Mouse (Mus musculus) midbrain, embryonic 16.5 days (tissue): ENCODE data around the gene Mbnl1. TPM values are rescaled to one million over a fixed set of nuclear protein-coding genes. Genes with fewer than 3 reads are reported as not detected.

ENCODE experiments used
- ATAC-seq: fragments of 200-750 bp; cut with Nextera tagmentation; 2 replicates; pipeline ENCODE4 v1.8.0; 2017; ENCODE audit warnings: moderate TSS enrichment
- H3K27ac ChIP-seq: fragments of 300-500 bp; sonication (generic); 2 replicates; pipeline ENCODE4 v1.5.1; 2014; ENCODE audit warnings: mild to moderate bottlenecking, low read length, mixed read lengths
- H3K27me3 ChIP-seq: fragments of 300-500 bp; sonication (generic); 2 replicates; pipeline ENCODE4 v1.6.1; 2014; ENCODE audit warnings: low read depth, low read length, mixed read lengths; ENCODE audit not compliant: control insufficient read depth, insufficient read depth
- H3K36me3 ChIP-seq: fragments of 300-500 bp; sonication (generic); 2 replicates; pipeline ENCODE4 v1.6.1; 2014; ENCODE audit warnings: mild to moderate bottlenecking, low read length, moderate library complexity, mixed read lengths; ENCODE audit not compliant: control insufficient read depth, insufficient read depth
- H3K4me1 ChIP-seq: fragments of 300-500 bp; sonication (generic); 2 replicates; pipeline ENCODE4 v1.6.1; 2014; ENCODE audit warnings: mild to moderate bottlenecking, low read length, mixed read lengths; ENCODE audit not compliant: control insufficient read depth, insufficient read depth
- H3K4me2 ChIP-seq: fragments of 300-500 bp; sonication (generic); 2 replicates; pipeline ENCODE4 v1.6.1; 2014; ENCODE audit warnings: mild to moderate bottlenecking, low read length, mixed read lengths
- H3K4me3 ChIP-seq: fragments of 300-500 bp; sonication (generic); 2 replicates; pipeline ENCODE4 v1.5.1; 2014; ENCODE audit warnings: low read depth, mild to moderate bottlenecking, low read length, moderate library complexity, mixed read lengths
- H3K9ac ChIP-seq: fragments of 300-500 bp; sonication (generic); 2 replicates; pipeline ENCODE4 v1.6.1; 2014; ENCODE audit warnings: low read depth, low read length, mixed read lengths
- H3K9me3 ChIP-seq: fragments of 300-500 bp; sonication (generic); replicated peaks from 2 replicates; pipeline ENCODE4 v1.6.1; 2014; ENCODE audit warnings: mild to moderate bottlenecking, low read length, mixed read lengths; ENCODE audit not compliant: control insufficient read depth, poor library complexity, severe bottlenecking
- WGBS: fragments of 180-500 bp; shearing (Covaris S2); extraction: QIAGEN DNeasy Blood & Tissue Kit; methylation state at CpG from one replicate; pipeline ENCODE4 v1.1.7; 2014; 5-methylcytosine and 5-hydroxymethylcytosine counted together
- polyA plus RNA-seq: library from polyadenylated mRNA; unstranded; fragments of >200 nt; fragmentation: Nextera tagmentation; extraction: Ambion mirVana; gene quantifications from 2 replicates; pipeline ENCODE4 v1.2.1, GENCODE M21; 2015

The Mbnl1 gene
- polyA plus RNA-seq, 1 experiment from 2014 or later, result 46.8 TPM

GRCm38 (mm10) chr3:60576366-60577046, 103.9 kb downstream of the Mbnl1 start:
- 49% methylated on average over 9 of the region's 9 CpGs for WGBS
- ATAC-seq, result peak; percentile 54; the same call in 1 of the 2 replicates
- H3K27ac ChIP-seq, result peak overlapping the region; percentile 63
- H3K4me3 ChIP-seq, result no peak overlapping the region
- H3K9ac ChIP-seq, result no peak overlapping the region
- no peaks in the 10 kb centered on the region for H3K36me3 ChIP-seq
- no peaks in the 10 kb centered on the region for H3K27me3 ChIP-seq
- H3K4me1 ChIP-seq, result peaks cover 13% of the 10 kb centered on the region
- H3K4me2 ChIP-seq, result peak overlapping the region; percentile 32
- H3K9me3 ChIP-seq, result no peaks in the 10 kb centered on the region

DNA sequence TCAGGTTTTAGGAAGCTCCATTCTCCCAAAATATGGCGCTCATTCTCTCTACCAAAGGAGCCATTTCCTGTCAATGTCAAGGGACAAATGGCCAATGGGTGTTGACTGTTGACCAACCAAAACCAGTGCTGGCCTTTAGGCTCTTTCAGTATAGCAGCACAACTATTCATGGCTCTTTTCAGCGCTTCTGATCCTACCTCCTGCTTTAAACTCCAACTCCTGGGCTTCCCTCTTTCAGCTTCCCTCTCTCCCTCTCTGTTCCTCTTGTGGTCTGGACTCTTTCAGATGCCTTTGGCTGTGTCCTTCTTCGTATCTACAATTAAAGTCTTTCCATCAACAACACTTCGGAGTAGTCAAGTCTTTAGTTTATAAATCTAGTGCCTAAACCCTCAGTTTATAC, 107.2 kb downstream of the Mbnl1 start:
- H3K27ac ChIP-seq, result no peak overlapping the region

DNA sequence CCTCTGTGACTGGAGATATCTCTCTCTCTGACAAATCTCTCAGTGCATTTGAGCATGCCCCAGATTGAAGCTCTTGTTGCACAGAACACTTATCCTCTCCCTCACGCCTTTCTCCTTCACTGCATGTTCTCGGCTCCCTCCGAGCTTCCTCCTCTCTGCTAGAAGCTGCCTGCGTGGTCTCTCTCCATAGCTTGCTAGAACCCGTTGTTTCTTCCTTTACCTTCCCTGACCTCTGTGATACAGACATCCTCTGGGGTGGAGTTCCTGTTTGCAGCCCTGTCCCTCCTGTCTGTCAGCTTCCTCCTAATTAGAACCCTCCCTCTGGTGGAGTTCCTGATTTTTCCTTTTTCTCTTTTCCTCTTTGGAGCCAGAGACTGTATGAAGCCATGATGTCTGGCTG, 108.1 kb downstream of the Mbnl1 start:
- ATAC-seq, result no peak
- H3K36me3 ChIP-seq, result no peaks in the 10 kb centered on the region
- H3K9ac ChIP-seq, result no peak overlapping the region
- H3K4me1 ChIP-seq, result peaks cover 15% of the 10 kb centered on the region
- no peak overlapping the region for H3K4me2 ChIP-seq
- H3K9me3 ChIP-seq, result no peaks in the 10 kb centered on the region
- H3K4me3 ChIP-seq, result no peak overlapping the region
- no peak overlapping the region for H3K27ac ChIP-seq
- 77% methylated on average over 5 of the region's 5 CpGs for WGBS
- H3K27me3 ChIP-seq, result no peaks in the 10 kb centered on the region

More for the DNA sequence above, 107.2 kb downstream of the Mbnl1 start:
- Histone ChIP-seq H3K4me1 (peaks cover 15% of the 10 kb centered on the region), H3K9me3 (no peaks in the 10 kb centered on the region), H3K36me3 (no peaks in the 10 kb centered on the region), H3K4me2 (no peak overlapping the region), H3K27me3 (no peaks in the 10 kb centered on the region), H3K9ac (no peak overlapping the region), H3K4me3 (no peak overlapping the region)
- ATAC-seq, result no peak
- WGBS, result 94% methylated on average over 4 of the region's 4 CpGs

GRCm38 (mm10) chr3:60582154-60582553, 109.5 kb downstream of the Mbnl1 start:
- H3K27ac ChIP-seq, result no peak overlapping the region
- H3K9ac ChIP-seq, result no peak overlapping the region
- no peak for ATAC-seq
- H3K4me2 ChIP-seq, result no peak overlapping the region
- peaks cover 2% of the 10 kb centered on the region; the same call in 1 of the 2 replicates for H3K4me1 ChIP-seq
- H3K4me3 ChIP-seq, result no peak overlapping the region
- H3K9me3 ChIP-seq, result no peaks in the 10 kb centered on the region
- WGBS, result 70% methylated on average over 3 of the region's 3 CpGs
- no peaks in the 10 kb centered on the region for H3K27me3 ChIP-seq
- no peaks in the 10 kb centered on the region for H3K36me3 ChIP-seq

GRCm38 (mm10) chr3:60582620-60583019, 110.0 kb downstream of the Mbnl1 start:
- Histone ChIP-seq H3K4me3 (no peak overlapping the region), H3K27ac (no peak overlapping the region), H3K27me3 (no peaks in the 10 kb centered on the region), H3K36me3 (no peaks in the 10 kb centered on the region), H3K9me3 (no peaks in the 10 kb centered on the region), H3K9ac (no peak overlapping the region), H3K4me1 (peaks cover 2% of the 10 kb centered on the region; the same call in 1 of the 2 replicates), H3K4me2 (no peak overlapping the region)
- ATAC-seq, result no peak
- WGBS, result 59% methylated on average over 1 of the region's 1 CpGs

DNA sequence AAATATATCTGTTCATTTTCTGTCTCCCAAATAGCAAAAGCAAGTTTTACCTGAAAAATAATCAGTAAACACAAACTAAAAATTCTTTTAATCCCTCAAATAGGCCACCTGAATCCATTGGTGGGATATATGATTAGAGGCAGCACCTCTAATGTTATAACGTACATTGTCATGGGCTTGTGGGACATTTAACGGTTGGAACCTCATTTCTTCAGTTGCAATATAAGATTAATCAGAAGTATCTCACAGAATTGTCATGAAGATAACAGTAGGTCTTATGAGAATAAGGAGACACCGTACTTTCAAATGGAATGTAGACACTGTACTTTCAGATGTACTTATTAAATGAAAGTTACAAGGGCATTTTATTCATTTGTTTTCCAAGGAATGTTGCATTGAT, 112.1 kb downstream of the Mbnl1 start:
- H3K9me3 ChIP-seq, result no peaks in the 10 kb centered on the region
- no peak overlapping the region for H3K9ac ChIP-seq
- H3K4me1 ChIP-seq, result peaks cover 2% of the 10 kb centered on the region; the same call in 1 of the 2 replicates
- WGBS, result 96% methylated on average over 3 of the region's 3 CpGs
- H3K27me3 ChIP-seq, result no peaks in the 10 kb centered on the region
- no peaks in the 10 kb centered on the region for H3K36me3 ChIP-seq
- no peak for ATAC-seq
- H3K4me2 ChIP-seq, result no peak overlapping the region
- no peak overlapping the region for H3K27ac ChIP-seq
- no peak overlapping the region for H3K4me3 ChIP-seq

DNA sequence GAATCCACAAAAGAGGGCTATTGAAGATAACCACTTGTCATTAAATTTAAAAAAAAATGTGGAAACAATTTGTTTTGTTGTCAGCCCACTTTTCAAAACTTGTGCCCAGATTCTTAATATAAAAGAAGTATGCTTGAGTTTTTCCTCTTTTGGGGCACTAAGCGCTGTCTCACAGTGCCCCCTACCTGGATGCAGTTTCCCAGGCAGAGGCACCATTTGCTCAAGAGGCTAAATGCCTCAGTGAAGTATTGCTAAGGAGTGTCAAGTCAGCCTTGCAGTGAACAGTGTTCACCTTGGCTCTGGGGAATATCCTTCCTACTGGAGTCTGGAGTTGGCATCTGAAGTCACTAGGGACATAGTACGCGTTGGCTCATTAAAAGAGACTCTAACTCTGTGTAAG, 113.4 kb downstream of the Mbnl1 start:
- no peak overlapping the region for H3K27ac ChIP-seq
- no peaks in the 10 kb centered on the region for H3K9me3 ChIP-seq
- ATAC-seq, result no peak
- 98% methylated on average over 3 of the region's 3 CpGs for WGBS
- no peak overlapping the region for H3K4me3 ChIP-seq
- H3K9ac ChIP-seq, result no peak overlapping the region
- no peak overlapping the region for H3K4me2 ChIP-seq
- H3K4me1 ChIP-seq, result peaks cover 2% of the 10 kb centered on the region; the same call in 1 of the 2 replicates
- no peaks in the 10 kb centered on the region for H3K27me3 ChIP-seq
- H3K36me3 ChIP-seq, result no peaks in the 10 kb centered on the region

DNA sequence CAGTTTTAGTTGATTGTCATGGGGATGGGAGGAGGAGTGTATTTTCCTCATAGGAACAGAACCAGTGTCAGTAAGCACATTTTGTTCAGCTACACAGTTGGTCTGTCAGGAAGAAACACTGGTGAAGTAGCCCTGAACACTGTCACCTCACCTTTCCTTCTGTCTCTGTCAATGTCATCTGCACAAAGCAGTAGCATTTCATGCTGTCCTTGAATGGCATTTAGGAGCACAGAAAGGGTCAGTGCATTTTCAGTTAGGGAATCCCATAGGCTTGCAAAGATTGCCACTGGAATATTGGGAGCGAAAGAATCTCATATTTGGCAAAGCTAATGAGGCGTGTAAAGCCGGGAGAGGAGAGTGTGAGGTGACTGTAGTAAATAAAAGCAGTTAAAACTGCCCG, 114.5 kb downstream of the Mbnl1 start:
- 76% methylated on average over 4 of the region's 4 CpGs for WGBS
- H3K9ac ChIP-seq, result no peak overlapping the region
- no peak overlapping the region for H3K4me3 ChIP-seq
- no peaks in the 10 kb centered on the region for H3K9me3 ChIP-seq
- no peaks in the 10 kb centered on the region for H3K27me3 ChIP-seq
- ATAC-seq, result no peak
- H3K4me1 ChIP-seq, result peaks cover 2% of the 10 kb centered on the region; the same call in 1 of the 2 replicates
- no peaks in the 10 kb centered on the region for H3K36me3 ChIP-seq
- H3K27ac ChIP-seq, result no peak overlapping the region
- no peak overlapping the region for H3K4me2 ChIP-seq

DNA sequence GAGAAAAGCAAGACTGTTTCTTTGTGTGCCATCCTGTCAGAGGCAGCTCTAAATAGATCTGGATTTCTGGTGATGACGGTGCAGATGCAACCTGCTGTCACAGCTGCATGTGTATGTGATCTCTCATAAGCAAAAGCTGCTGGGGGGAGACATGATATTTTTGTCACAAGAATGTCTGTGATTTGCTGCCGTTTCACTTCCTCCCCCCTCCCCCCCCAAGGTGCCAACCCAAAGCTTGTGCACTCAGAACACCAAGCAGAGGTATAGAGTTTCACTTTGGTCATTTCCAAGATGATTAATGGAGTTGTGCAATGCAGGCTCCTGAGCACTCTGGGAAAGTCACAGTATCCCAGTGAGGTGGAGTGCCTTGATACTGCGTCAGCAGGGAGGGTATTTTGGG, 116.7 kb downstream of the Mbnl1 start:
- no peaks in the 10 kb centered on the region for H3K4me1 ChIP-seq
- H3K4me2 ChIP-seq, result no peak overlapping the region
- H3K27ac ChIP-seq, result no peak overlapping the region
- ATAC-seq, result no peak
- H3K9me3 ChIP-seq, result no peaks in the 10 kb centered on the region
- H3K36me3 ChIP-seq, result no peaks in the 10 kb centered on the region
- H3K4me3 ChIP-seq, result no peak overlapping the region
- WGBS, result 87% methylated on average over 3 of the region's 3 CpGs
- H3K27me3 ChIP-seq, result no peaks in the 10 kb centered on the region
- H3K9ac ChIP-seq, result no peak overlapping the region
